Mouse (Mus musculus) MEL-GATA-1-ER (cell line): ENCODE measurements around the gene Tnf.

Experiments
- DNase-seq: peaks from one replicate; pipeline ENCODE4 v3.0.0-alpha.2; 2012; ENCODE audit warnings: low read depth; ENCODE audit errors: extremely low read depth

The Tnf gene

DNA sequence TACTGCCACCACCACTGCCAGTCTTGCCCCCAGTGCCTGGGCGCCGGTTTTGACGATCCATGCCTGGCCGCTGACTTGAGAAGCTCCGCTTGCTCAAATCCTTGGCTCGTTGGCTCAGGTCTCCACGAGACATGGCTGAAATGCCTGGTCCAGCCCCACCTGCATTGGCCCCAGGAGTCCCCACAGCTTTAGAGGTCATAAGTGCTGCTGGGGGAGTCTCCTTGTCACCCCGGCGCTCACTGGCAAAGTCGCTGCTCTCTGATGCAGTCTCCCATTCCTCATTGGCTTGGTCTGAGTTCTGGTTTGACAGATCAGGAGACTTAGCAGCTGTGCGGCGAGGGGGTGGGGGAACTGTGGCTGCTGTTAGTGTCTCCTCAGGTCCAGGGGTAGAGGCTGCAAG is 46.4 kb downstream of the Tnf start:
- DNase-seq, result no peak

DNA sequence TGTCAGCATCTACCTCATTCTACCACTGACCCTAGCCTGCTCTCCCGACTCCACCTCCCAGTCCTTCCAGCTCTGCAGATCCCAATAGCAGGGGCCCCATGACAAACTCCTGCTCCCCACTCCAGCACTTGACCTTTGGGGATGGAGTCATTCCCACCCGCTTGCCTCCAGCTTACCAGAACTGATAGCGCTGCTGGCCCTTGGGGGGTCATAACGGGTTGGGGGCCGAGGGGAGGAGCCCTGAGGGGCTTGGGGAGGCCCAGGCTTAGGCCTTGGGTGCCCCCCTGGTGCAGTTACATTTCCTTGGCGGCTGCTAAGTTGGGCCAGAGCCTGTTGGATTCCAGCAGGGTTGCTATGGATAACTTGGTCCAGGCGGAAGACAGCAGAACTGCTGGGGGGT is 47.2 kb downstream of the Tnf start:
- DNase-seq, result no peak

GRCm38 (mm10) chr17:35153931-35154330 is 47.9 kb downstream of the Tnf start:
- no peak for DNase-seq

DNA sequence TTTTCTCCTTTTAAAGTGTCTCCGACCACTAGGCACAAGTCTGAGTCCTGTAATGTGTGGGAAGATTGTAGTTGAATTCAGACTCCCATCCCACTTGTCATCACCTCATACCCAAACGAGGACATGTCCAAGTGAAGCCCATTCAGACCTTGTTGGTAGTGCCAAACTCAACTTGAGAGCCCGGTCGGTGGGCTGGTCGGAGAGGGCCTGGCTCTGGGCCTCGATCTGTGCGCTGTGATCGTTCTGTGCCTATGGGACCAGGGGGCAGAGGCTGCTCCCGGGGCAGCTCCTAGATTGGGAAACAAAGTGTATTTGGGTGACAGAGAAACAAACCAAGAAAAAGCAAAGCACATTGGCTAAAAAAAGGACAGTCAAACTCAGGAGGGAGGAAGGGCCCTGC is 48.7 kb downstream of the Tnf start:
- no peak for DNase-seq

- DNase-seq, result no peak
Observed at GRCm38 (mm10) chr17:35152121-35152520, 49.7 kb downstream of the Tnf start.
